Mouse (Mus musculus): ENCODE data around the gene Tada1.

Gene Tada1

GRCm38 (mm10) chr1:166379013-166379629 is at the start of gene Tada1:
Tada1 (plus strand) TSS chr1:166379097.
- peak; percentile 96 for DNase-seq

- no peak for DNase-seq
These were observed 48.1 kb upstream of the Tada1 start for GRCm38 (mm10) chr1:166330752-166331151.

- no peak for DNase-seq
These were observed 39.8 kb upstream of the Tada1 start for GRCm38 (mm10) chr1:166339110-166339509.

- DNase-seq = no peak
These were observed 36.8 kb upstream of the Tada1 start for GRCm38 (mm10) chr1:166342060-166342459.

- no peak for DNase-seq
These were observed 36.4 kb upstream of the Tada1 start for GRCm38 (mm10) chr1:166342539-166342938.

GRCm38 (mm10) chr1:166343586-166343985 is 35.3 kb upstream of the Tada1 start:
- DNase-seq = no peak

- no peak for DNase-seq
These were observed 34.4 kb upstream of the Tada1 start for GRCm38 (mm10) chr1:166344300-166345077.

- DNase-seq = no peak
These were observed 33.3 kb upstream of the Tada1 start for GRCm38 (mm10) chr1:166345602-166346001.

- no peak for DNase-seq
These were observed 32.0 kb upstream of the Tada1 start for GRCm38 (mm10) chr1:166346906-166347305.

- DNase-seq = no peak
These were observed 29.6 kb upstream of the Tada1 start for GRCm38 (mm10) chr1:166349341-166349740.

GRCm38 (mm10) chr1:166349751-166350150 is 29.1 kb upstream of the Tada1 start:
- no peak for DNase-seq

- DNase-seq = peak; percentile 87
These were observed 18.6 kb upstream of the Tada1 start for GRCm38 (mm10) chr1:166360157-166360855.

- no peak for DNase-seq
These were observed 18.0 kb upstream of the Tada1 start for GRCm38 (mm10) chr1:166360896-166361295.

GRCm38 (mm10) chr1:166361842-166362241 is 17.1 kb upstream of the Tada1 start:
- DNase-seq = no peak

- no peak for DNase-seq
These were observed 16.2 kb upstream of the Tada1 start for GRCm38 (mm10) chr1:166362659-166363058.

- no peak for DNase-seq
These were observed 15.8 kb upstream of the Tada1 start for GRCm38 (mm10) chr1:166363122-166363521.

GRCm38 (mm10) chr1:166377171-166377570 is 1.7 kb upstream of the Tada1 start:
- peak; percentile 49 for DNase-seq

- no peak for DNase-seq
These were observed 375 bp upstream of the Tada1 start for GRCm38 (mm10) chr1:166378431-166379012.

GRCm38 (mm10) chr1:166379630-166380231 is 834 bp downstream of the Tada1 start:
- DNase-seq = peak; percentile 59

GRCm38 (mm10) chr1:166381336-166381735 is 2.4 kb downstream of the Tada1 start:
- DNase-seq = no peak

GRCm38 (mm10) chr1:166381821-166382220 is 2.9 kb downstream of the Tada1 start:
- DNase-seq = no peak

GRCm38 (mm10) chr1:166382626-166383025 is 3.7 kb downstream of the Tada1 start:
- DNase-seq = no peak

GRCm38 (mm10) chr1:166384614-166385013 is 5.7 kb downstream of the Tada1 start:
- DNase-seq = no peak
